Mouse (Mus musculus): ENCODE results near the gene Dync1h1.

The Dync1h1 gene

GRCm38 (mm10) chr12:110601241-110602218 is at the start of gene Dync1h1:
Gene Dync1h1 (plus strand): TSS chr12:110601452.
- in situ Hi-C loops (cut with MboI, MseI) = loop anchor here (5.0 kb wide), 1 partner anchor 101 kb away; the partner anchor contains the start of gene Hsp90aa1

- in situ Hi-C loops (cut with MboI, MseI) = no loop called here
Observed at GRCm38 (mm10) chr12:110552113-110552512, 49.1 kb upstream of the Dync1h1 start.

- in situ Hi-C loops (cut with MboI, MseI) = no loop called here
Observed at GRCm38 (mm10) chr12:110553362-110553761, 47.9 kb upstream of the Dync1h1 start.

GRCm38 (mm10) chr12:110555536-110556240 is 45.6 kb upstream of the Dync1h1 start:
- in situ Hi-C loops (cut with MboI, MseI) = no loop called here

- in situ Hi-C loops (cut with MboI, MseI) = no loop called here
Observed at GRCm38 (mm10) chr12:110556861-110557628, 44.2 kb upstream of the Dync1h1 start.

- in situ Hi-C loops (cut with MboI, MseI) = no loop called here
Observed at GRCm38 (mm10) chr12:110558175-110558574, 43.1 kb upstream of the Dync1h1 start.

- in situ Hi-C loops (cut with MboI, MseI) = no loop called here
Observed at GRCm38 (mm10) chr12:110563383-110563782, 37.9 kb upstream of the Dync1h1 start.

- in situ Hi-C loops (cut with MboI, MseI) = no loop called here
Observed at GRCm38 (mm10) chr12:110564848-110565247, 36.4 kb upstream of the Dync1h1 start.

- in situ Hi-C loops (cut with MboI, MseI) = no loop called here
Observed at GRCm38 (mm10) chr12:110566366-110566765, 34.9 kb upstream of the Dync1h1 start.

GRCm38 (mm10) chr12:110571050-110571449 is 30.2 kb upstream of the Dync1h1 start:
- in situ Hi-C loops (cut with MboI, MseI) = no loop called here

GRCm38 (mm10) chr12:110572351-110572750 is 28.9 kb upstream of the Dync1h1 start:
- in situ Hi-C loops (cut with MboI, MseI) = no loop called here

- in situ Hi-C loops (cut with MboI, MseI) = no loop called here
Observed at GRCm38 (mm10) chr12:110573635-110574034, 27.6 kb upstream of the Dync1h1 start.

- in situ Hi-C loops (cut with MboI, MseI) = no loop called here
Observed at GRCm38 (mm10) chr12:110575926-110576325, 25.3 kb upstream of the Dync1h1 start.

GRCm38 (mm10) chr12:110578333-110578732 is 22.9 kb upstream of the Dync1h1 start:
- in situ Hi-C loops (cut with MboI, MseI) = no loop called here

GRCm38 (mm10) chr12:110588622-110589021 is 12.6 kb upstream of the Dync1h1 start:
- in situ Hi-C loops (cut with MboI, MseI) = no loop called here

GRCm38 (mm10) chr12:110590804-110591259 is 10.4 kb upstream of the Dync1h1 start:
- in situ Hi-C loops (cut with MboI, MseI) = loop anchor here (5.0 to 10.0 kb wide), 2 partner anchors 146 to 251 kb away; partner anchors contain the start of genes Mok and Ppp2r5c

- in situ Hi-C loops (cut with MboI, MseI) = loop anchor here (5.0 to 10.0 kb wide), 2 partner anchors 147 to 251 kb away; partner anchors contain the start of genes Mok and Ppp2r5c
Observed at GRCm38 (mm10) chr12:110591260-110591883, 9.9 kb upstream of the Dync1h1 start.

GRCm38 (mm10) chr12:110598527-110598926 is 2.7 kb upstream of the Dync1h1 start:
- in situ Hi-C loops (cut with MboI, MseI) = loop anchor here (10.0 kb wide), 1 partner anchor 154 kb away; the partner anchor contains the start of gene Ppp2r5c

GRCm38 (mm10) chr12:110599791-110600190 is 1.5 kb upstream of the Dync1h1 start:
- in situ Hi-C loops (cut with MboI, MseI) = loop anchor here (5.0 to 10.0 kb wide), 2 partner anchors 103 to 155 kb away; partner anchors contain the start of genes Hsp90aa1 and Ppp2r5c

- in situ Hi-C loops (cut with MboI, MseI) = loop anchor here (5.0 kb wide), 1 partner anchor 102 kb away; the partner anchor contains the start of gene Hsp90aa1
Observed at GRCm38 (mm10) chr12:110600225-110600991, 844 bp upstream of the Dync1h1 start.

Measured in T-helper 1 cell (primary cell).